Mouse (Mus musculus) liver, embryonic 14.5 days (tissue): ENCODE data around the gene Clybl.

ENCODE experiments used
- CTCF ChIP-seq: IDR thresholded peaks from 2 replicates; pipeline ENCODE4 v1.5.1; 2016; ENCODE audit warnings: antibody characterized with exemption, low read depth, control low read depth
- EP300 ChIP-seq: IDR thresholded peaks from 2 replicates; pipeline ENCODE4 v1.6.1; 2016; ENCODE audit warnings: antibody characterized with exemption, low read depth

GRCm38 (mm10) chr14:122371979-122372378, 190.5 kb downstream of the Clybl start:
- no peak for TF ChIP-seq CTCF
- no peak for TF ChIP-seq EP300
